Mouse (Mus musculus) limb, embryonic 11.5 days (tissue): ENCODE data around the gene Zdhhc20. TPM values are rescaled to one million over a fixed set of nuclear protein-coding genes. Genes with fewer than 3 reads are reported as not detected.
"Not testable (repeated sequence)": the region's sequence is repeated elsewhere in the genome, so short reads cannot be mapped to it uniquely, and the experiment has no call there.

Experiments used
- ATAC-seq: fragments of 200-750 bp; cut with Nextera tagmentation; 2 replicates; pipeline ENCODE4 v1.8.0; 2017; ENCODE audit warnings: low read depth; ENCODE audit not compliant: insufficient number of reproducible peaks, low FRiP score, low TSS enrichment
- DNase-seq: peaks from one replicate; pipeline ENCODE4 v3.0.0-alpha.2; 2015; ENCODE audit warnings: low spot score
- H3K27ac ChIP-seq: fragments of 300-500 bp; sonication (generic); replicated peaks from 2 replicates; pipeline ENCODE4 v1.5.1; 2014; ENCODE audit warnings: low read depth, mild to moderate bottlenecking, low read length
- H3K27me3 ChIP-seq: fragments of 300-500 bp; sonication (generic); 2 replicates; pipeline ENCODE4 v1.6.1; 2014; ENCODE audit warnings: mild to moderate bottlenecking, low read length, mixed read lengths; ENCODE audit not compliant: control insufficient read depth, insufficient read depth
- H3K36me3 ChIP-seq: fragments of 300-500 bp; sonication (generic); 2 replicates; pipeline ENCODE4 v1.6.1; 2014; ENCODE audit warnings: mild to moderate bottlenecking, low read length, moderate library complexity, mixed read lengths; ENCODE audit not compliant: control insufficient read depth, insufficient read depth
- H3K4me1 ChIP-seq: fragments of 300-500 bp; sonication (generic); 2 replicates; pipeline ENCODE4 v1.6.1; 2014; ENCODE audit warnings: low read length, mixed read lengths; ENCODE audit not compliant: control insufficient read depth, insufficient read depth
- H3K4me2 ChIP-seq: fragments of 300-500 bp; sonication (generic); 2 replicates; pipeline ENCODE4 v1.6.1; 2014; ENCODE audit warnings: low read depth, mild to moderate bottlenecking, moderate library complexity; ENCODE audit not compliant: severe bottlenecking
- H3K4me3 ChIP-seq: fragments of 300-500 bp; sonication (generic); 2 replicates; pipeline ENCODE4 v1.5.1; 2014; ENCODE audit warnings: low read depth, low read length
- H3K9ac ChIP-seq: fragments of 300-500 bp; sonication (generic); 2 replicates; pipeline ENCODE4 v1.6.1; 2014; ENCODE audit warnings: mild to moderate bottlenecking, low read length
- H3K9me3 ChIP-seq: fragments of 300-500 bp; sonication (generic); 2 replicates; pipeline ENCODE4 v1.6.1; 2016; ENCODE audit warnings: low read length; ENCODE audit not compliant: control insufficient read depth
- WGBS: fragments of 180-500 bp; shearing (Covaris S2); extraction: QIAGEN DNeasy Blood & Tissue Kit; methylation state at CpG from one replicate; pipeline ENCODE4 v1.1.7; 2014; 5-methylcytosine and 5-hydroxymethylcytosine counted together
- polyA plus RNA-seq: library from polyadenylated mRNA; unstranded; fragments of >200 nt; fragmentation: Nextera tagmentation; extraction: Ambion mirVana; gene quantifications from 2 replicates; pipeline ENCODE4 v1.2.1, GENCODE M21; 2014

Gene Zdhhc20
- polyA plus RNA-seq, 1 experiment from 2014 or later = 63.5 TPM

DNA sequence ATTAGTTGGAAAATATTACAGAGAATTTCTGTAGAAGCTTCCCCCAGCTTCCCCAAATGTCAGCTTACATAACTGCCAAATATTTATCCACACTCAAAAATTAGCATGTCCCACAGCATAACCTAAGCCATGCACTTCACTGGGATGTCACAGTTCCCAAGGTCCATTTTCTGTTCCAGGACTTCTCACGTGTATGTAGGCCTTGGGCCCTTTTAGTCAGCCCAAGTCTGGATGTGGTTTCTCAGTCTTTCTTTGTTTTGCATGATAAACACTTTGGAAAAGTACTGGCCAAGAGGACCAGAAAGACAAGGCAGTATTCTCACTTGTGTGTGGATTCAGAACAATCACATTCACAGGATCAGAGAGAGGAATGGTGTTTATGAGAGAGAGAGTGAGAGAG is 11.9 kb upstream of the Zdhhc20 start:
- no peaks in the 10 kb centered on the region for H3K9me3 ChIP-seq
- no peak overlapping the region for H3K9ac ChIP-seq
- no peak for ATAC-seq
- H3K4me2 ChIP-seq = no peak overlapping the region
- no peak overlapping the region for H3K4me3 ChIP-seq
- H3K36me3 ChIP-seq = no peaks in the 10 kb centered on the region
- no peaks in the 10 kb centered on the region for H3K27me3 ChIP-seq
- H3K27ac ChIP-seq = no peak overlapping the region
- DNase-seq = no peak
- 78% methylated on average over 1 of the region's 1 CpGs for WGBS
- H3K4me1 ChIP-seq = no peaks in the 10 kb centered on the region

DNA sequence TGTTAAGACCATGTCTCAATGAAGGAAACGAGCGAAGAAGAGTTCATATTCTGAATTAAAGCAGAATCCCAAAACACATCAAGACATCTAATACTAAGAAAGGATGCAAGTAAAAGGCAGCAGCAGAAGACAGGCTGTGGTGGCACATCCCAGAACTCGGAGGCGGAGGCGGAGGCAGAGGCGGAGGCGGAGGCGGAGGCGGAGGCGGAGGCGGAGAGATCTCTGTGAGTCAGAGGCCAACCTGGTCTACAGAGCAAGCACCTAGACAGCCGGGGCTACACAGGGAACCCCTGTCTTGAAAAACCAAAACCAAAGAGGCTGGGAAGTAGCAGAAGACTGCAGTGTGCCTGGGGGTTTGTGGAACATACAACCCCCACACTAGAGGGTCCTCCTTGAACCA is 6.8 kb upstream of the Zdhhc20 start:
- H3K4me3 ChIP-seq = no peak overlapping the region
- H3K36me3 ChIP-seq = no peaks in the 10 kb centered on the region
- H3K4me1 ChIP-seq = no peaks in the 10 kb centered on the region
- H3K4me2 ChIP-seq = no peak overlapping the region
- DNase-seq = no peak
- H3K9ac ChIP-seq = no peak overlapping the region
- no peaks in the 10 kb centered on the region for H3K27me3 ChIP-seq
- no peak overlapping the region for H3K27ac ChIP-seq
- WGBS = 97% methylated on average over 12 of the region's 12 CpGs
- H3K9me3 ChIP-seq = no peaks in the 10 kb centered on the region
- ATAC-seq = no peak

DNA sequence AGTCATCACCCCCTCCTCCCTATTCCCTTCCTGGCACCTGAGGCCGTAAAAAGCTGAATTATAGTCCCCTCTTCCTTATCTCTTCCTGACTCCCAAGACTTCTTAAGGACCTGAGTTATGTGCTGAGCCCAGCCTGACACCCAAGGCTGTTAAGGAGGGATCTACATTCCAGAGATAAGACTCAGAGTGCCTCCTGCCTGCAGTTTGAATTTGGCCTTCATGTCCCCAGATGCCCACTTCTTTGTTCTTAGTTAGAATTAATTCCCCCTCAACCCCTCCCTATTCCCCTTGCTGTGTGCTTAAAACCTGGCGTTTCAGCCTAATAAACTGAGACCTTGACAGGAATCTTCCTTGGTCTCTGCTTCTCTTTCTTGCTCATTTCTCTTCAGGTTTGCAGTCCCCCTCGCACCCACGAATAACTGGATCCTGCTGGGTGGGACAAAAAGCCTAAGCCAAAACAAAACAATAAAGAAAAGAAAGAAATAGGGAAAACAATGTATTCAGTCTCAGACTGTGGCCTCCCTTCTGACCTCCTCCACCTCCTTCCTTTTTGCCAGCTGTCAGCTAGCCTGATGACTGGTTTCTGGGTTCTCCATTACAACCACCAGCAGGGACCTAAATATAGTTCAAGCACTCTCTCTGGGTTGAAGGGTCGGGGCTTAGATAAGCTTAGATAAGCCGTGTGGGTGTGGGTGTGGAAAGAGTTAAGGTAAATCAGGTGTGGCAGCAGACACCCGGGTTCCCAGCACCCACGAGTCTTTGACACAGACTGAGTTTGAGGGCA is 6.2 kb upstream of the Zdhhc20 start:
- DNase-seq, H3K27me3 ChIP-seq, H3K4me3 ChIP-seq, H3K9me3 ChIP-seq, H3K27ac ChIP-seq, H3K4me1 ChIP-seq, H3K9ac ChIP-seq, H3K4me2 ChIP-seq, H3K36me3 ChIP-seq, ATAC-seq: not testable (repeated sequence)
- WGBS = 86% methylated on average over 8 of the region's 8 CpGs

DNA sequence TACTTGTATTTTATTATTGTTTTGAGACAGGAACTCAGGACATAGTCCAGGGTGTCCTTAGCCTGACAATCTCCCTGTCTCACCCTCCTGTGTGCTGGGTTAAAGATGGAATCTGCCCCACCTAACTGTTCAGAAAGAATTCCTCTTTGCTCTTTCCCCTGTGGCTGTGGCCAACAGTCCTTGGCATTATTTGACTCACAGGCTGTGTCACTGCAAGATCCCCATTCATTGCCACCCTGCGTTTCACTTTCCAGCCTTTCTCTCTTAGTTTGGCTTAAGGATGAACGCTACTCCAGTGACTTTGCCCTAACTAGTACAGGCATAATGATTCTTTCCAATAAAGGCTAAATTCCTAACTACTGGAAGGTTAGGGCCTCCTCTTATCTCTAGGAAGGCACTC is 4.3 kb upstream of the Zdhhc20 start:
- ATAC-seq (no peak), DNase-seq (no peak)
- Histone ChIP-seq H3K9ac (no peak overlapping the region), H3K27me3 (no peaks in the 10 kb centered on the region), H3K4me3 (no peak overlapping the region), H3K9me3 (no peaks in the 10 kb centered on the region), H3K4me2 (no peak overlapping the region), H3K27ac (no peak overlapping the region), H3K4me1 (no peaks in the 10 kb centered on the region), H3K36me3 (no peaks in the 10 kb centered on the region)
- 84% methylated on average over 2 of the region's 2 CpGs for WGBS

- H3K36me3 ChIP-seq = no peaks in the 10 kb centered on the region
- no peak overlapping the region for H3K9ac ChIP-seq
- H3K9me3 ChIP-seq = no peaks in the 10 kb centered on the region
- no peak overlapping the region for H3K4me3 ChIP-seq
- H3K27me3 ChIP-seq = no peaks in the 10 kb centered on the region
- no peaks in the 10 kb centered on the region for H3K4me1 ChIP-seq
- no peak for ATAC-seq
- no peak overlapping the region for H3K27ac ChIP-seq
- no peak for DNase-seq
- no peak overlapping the region for H3K4me2 ChIP-seq
- 95% methylated on average over 1 of the region's 1 CpGs for WGBS
These were observed 2.9 kb upstream of the Zdhhc20 start for GRCm38 (mm10) chr14:57892961-57893360.

- DNase-seq (peak; percentile 72), ATAC-seq (no peak; the same call in 1 of the 2 replicates)
- peak overlapping the region; percentile 59 for H3K4me2 ChIP-seq
- H3K36me3 ChIP-seq = no peaks in the 10 kb centered on the region
- H3K27me3 ChIP-seq = no peaks in the 10 kb centered on the region
- peak overlapping the region; percentile 94 for H3K9ac ChIP-seq
- no peaks in the 10 kb centered on the region for H3K4me1 ChIP-seq
- H3K9me3 ChIP-seq = no peaks in the 10 kb centered on the region
- H3K27ac ChIP-seq = peak overlapping the region; percentile 55; the same call in 1 of the 2 replicates
- under 1% methylated on average over 37 of the region's 37 CpGs for WGBS
- peak overlapping the region; percentile 92 for H3K4me3 ChIP-seq
These were observed 500 bp downstream of the Zdhhc20 start for GRCm38 (mm10) chr14:57889541-57890010.

GRCm38 (mm10) chr14:57887171-57887570 is 2.9 kb downstream of the Zdhhc20 start:
- DNase-seq (no peak), ATAC-seq (no peak)
- H3K9ac ChIP-seq = no peak overlapping the region
- no peak overlapping the region for H3K4me2 ChIP-seq
- no peak overlapping the region for H3K4me3 ChIP-seq
- H3K9me3 ChIP-seq = no peaks in the 10 kb centered on the region
- H3K4me1 ChIP-seq = no peaks in the 10 kb centered on the region
- no peak overlapping the region for H3K27ac ChIP-seq
- no peaks in the 10 kb centered on the region for H3K36me3 ChIP-seq
- WGBS = 92% methylated on average over 8 of the region's 8 CpGs
- H3K27me3 ChIP-seq = no peaks in the 10 kb centered on the region

DNA sequence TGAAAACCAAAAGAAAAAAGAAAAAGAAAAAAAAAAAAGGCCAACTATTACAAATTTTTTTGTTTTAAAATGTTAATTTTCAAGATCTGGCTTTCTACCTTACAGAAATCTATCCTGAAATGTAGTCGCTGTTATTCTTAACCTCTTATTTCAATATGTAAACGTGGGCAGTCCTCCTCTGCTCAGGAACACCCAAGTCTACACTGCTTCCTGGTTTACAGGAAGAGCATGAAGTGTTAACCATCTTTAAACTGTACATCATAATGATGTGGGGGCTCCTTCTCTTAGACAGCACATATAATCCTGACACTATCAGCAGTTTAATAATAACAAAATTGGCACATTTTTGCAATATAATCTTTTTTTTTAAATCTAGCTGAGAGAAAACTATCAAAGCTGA is 4.0 kb downstream of the Zdhhc20 start:
- no peaks in the 10 kb centered on the region for H3K36me3 ChIP-seq
- H3K27ac ChIP-seq = no peak overlapping the region
- no peak overlapping the region for H3K4me2 ChIP-seq
- 89% methylated on average over 2 of the region's 2 CpGs for WGBS
- no peaks in the 10 kb centered on the region for H3K4me1 ChIP-seq
- no peaks in the 10 kb centered on the region for H3K27me3 ChIP-seq
- H3K9ac ChIP-seq = no peak overlapping the region
- DNase-seq (no peak), ATAC-seq (no peak)
- no peaks in the 10 kb centered on the region for H3K9me3 ChIP-seq
- no peak overlapping the region for H3K4me3 ChIP-seq

DNA sequence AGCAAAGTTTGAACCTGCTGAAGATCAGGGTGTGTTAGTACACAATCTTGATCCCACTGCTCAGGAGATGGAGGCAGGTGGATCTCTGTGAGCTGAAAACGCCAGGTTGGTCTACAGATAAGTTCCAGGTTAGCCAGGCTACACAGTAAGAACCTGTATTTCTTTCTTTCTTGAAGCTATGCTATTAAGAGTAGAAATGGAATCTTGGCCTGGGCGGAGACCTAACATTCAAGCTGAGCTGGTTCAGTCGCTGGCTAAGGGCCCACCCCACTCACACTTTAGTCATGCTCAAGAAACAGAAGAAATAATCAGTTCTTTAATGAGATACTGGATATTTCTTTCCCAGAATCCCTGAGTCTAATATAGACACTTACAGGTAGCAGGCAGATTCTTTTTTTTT is 6.7 kb downstream of the Zdhhc20 start:
- H3K27ac ChIP-seq = no peak overlapping the region
- H3K4me1 ChIP-seq = no peaks in the 10 kb centered on the region
- H3K9ac ChIP-seq = no peak overlapping the region
- DNase-seq = no peak
- no peaks in the 10 kb centered on the region for H3K27me3 ChIP-seq
- no peaks in the 10 kb centered on the region for H3K9me3 ChIP-seq
- H3K4me3 ChIP-seq = no peak overlapping the region
- H3K36me3 ChIP-seq = no peaks in the 10 kb centered on the region
- 92% methylated on average over 3 of the region's 3 CpGs for WGBS
- no peak overlapping the region for H3K4me2 ChIP-seq
- ATAC-seq = no peak
